Mouse (Mus musculus): ENCODE measurements at regions not wholly inside any gene's neighbourhood (a gene's known extent, or its start where the extent isn't known, plus 50 kb on each side); places are given as distances from the start of the nearest gene placed in this dataset.

DNA sequence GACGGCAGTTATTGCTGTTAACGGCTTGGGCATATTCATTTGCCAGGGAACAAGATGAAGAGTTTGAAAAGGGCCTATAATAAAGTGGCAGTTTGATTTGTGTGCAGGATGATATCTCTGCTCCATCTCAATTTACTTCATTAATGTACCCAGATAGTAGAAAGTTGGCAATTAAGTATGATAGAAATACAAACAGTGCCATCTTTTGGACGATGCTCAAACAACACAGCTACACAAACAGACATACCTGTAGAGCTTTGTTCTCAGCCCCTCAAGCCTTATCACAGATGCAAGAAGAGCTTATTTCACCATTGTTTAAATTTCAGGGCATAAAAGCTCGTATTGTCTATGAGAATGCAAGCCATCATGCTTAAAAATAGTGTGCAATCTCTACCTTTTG lies 82.2 kb downstream of the Tnfsf11 start:
- no peak for DNase-seq (ENCODE audit: extremely low spot score, low read depth, low spot score)

- DNase-seq (ENCODE audit: extremely low spot score, low read depth, low spot score): no peak
Observed at GRCm38 (mm10) chr14:78216229-78216963, 91.4 kb downstream of the Tnfsf11 start.

DNA sequence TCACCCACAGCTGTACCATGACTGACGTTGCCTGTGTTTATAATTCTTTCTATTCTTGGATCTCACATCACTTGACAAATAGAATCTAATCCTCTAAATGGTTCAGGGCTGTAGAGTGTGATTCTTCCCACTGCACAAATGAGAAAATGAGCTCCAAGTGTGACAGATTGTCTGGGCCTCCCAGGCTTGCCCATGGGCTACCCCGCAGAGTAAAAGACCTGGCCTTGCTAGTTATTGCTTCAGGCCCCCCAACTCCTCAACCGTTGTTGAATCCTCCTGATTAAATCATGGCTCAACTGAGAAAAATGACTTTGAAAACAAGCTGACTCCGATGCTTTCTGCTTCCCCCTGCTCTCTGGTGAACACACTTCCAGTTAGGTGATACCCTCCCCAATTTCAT lies 92.4 kb downstream of the Tnfsf11 start:
- no peak for DNase-seq (ENCODE audit: extremely low spot score, low read depth, low spot score)

DNA sequence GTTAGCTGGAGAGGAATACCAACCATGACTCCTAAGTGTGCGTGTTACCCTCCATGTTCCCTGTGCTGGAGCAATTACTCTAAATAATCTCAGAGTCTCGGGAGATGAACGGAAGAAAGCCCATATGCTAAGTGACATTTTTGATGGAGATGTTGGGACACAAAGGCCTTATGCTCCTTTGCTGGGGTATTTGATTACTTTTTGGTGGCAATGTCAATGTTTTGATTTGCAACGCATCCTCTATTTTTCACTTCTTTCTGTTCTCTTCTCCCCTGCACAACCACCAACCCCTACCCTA lies 103.3 kb downstream of the Tnfsf11 start:
- no peak for DNase-seq (ENCODE audit: extremely low spot score, low read depth, low spot score)

GRCm38 (mm10) chr14:78203726-78204565 lies 103.9 kb downstream of the Tnfsf11 start:
- DNase-seq (ENCODE audit: extremely low spot score, low read depth, low spot score): no peak

DNA sequence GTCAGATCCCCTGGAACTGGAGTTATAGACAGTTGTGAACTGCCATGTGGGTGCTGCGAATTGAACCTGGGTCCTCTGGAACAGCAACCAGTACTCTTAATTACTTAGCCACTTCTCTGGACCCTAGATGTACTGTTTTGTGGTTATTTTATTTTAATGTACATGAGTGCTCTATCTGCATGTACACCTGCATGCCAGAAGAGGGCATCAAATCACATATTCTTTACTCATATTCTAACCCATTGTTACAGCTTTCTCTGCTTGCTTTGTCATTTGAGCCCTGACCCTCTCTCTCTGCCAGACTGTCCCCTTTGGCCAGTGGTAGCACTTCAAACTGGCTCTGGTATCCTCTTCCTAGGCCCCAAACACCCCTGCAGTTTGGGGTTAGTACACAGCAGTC lies 105.1 kb downstream of the Tnfsf11 start:
- no peak for DNase-seq (ENCODE audit: extremely low spot score, low read depth, low spot score)

- DNase-seq (ENCODE audit: extremely low spot score, low read depth, low spot score): no peak
Observed at GRCm38 (mm10) chr14:78197483-78197882, 108.7 kb upstream of the Fam216b start.

DNA sequence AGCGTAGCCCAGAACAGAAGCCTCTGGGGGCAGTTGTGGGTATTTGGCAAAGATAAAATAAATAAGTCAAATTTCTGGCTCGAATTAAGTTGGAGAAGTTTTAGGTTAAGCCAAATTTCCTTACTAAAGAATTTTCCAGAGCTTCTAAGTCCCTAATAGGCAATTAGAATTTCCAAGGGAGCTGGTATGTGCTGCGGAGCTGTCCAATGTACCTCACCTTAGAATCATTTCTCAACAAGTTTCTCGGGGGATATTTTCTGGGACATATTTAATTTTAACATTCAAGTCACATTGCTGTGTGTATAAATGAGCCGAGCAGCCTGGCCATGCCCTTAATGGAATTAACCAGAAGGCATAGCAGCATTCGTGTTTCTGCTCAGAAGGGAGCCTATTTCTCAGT lies 90.8 kb upstream of the Fam216b start:
- peak; percentile 12 for DNase-seq (ENCODE audit: extremely low spot score, low read depth, low spot score)

- DNase-seq (ENCODE audit: extremely low spot score, low read depth, low spot score): no peak
Observed at GRCm38 (mm10) chr14:78173451-78173850, 84.6 kb upstream of the Fam216b start.

- no peak for DNase-seq (ENCODE audit: extremely low spot score, low read depth, low spot score)
Observed at GRCm38 (mm10) chr14:78172956-78173355, 84.1 kb upstream of the Fam216b start.

DNA sequence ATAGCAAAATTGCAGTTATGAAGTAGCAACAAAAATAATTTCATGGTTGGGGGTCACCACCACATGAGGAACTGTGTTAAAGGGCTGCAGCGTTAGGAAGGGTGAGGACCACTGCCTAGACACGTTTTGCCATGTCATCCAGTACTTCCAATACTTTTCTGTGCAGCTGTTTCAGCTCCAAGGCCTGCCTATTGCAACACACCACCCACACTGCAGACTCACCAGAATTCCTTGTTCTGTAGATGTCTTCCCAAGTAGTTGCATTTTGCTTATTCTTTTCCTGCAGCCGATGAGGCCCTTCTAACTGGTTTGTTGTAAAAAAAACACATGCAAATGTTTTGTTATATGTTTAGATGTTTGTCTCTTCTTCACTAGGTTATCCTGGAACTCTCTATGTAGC lies 72.0 kb upstream of the Fam216b start:
- no peak for DNase-seq (ENCODE audit: extremely low spot score, low read depth, low spot score)

GRCm38 (mm10) chr14:78159567-78159966 lies 70.8 kb upstream of the Fam216b start:
- no peak for DNase-seq (ENCODE audit: extremely low spot score, low read depth, low spot score)

DNA sequence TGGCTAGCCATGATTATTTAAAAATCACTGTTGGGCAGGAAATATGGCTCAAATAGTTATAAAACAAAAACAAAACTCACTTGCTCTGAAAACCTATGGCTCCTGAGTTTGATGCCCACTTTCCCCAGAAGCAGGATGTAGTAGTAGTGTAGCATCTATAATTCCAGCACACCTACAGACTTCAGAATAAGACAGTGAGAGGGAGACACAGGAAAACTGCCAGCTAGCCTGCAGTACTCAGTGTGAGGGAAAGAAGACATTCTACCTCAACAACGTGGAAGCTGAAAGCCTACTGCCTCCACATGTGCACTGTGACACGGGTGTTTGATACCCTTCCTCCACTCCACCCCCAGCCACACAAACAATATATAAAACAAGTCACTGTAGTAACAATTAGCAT lies 68.9 kb upstream of the Fam216b start:
- DNase-seq (ENCODE audit: extremely low spot score, low read depth, low spot score): no peak

DNA sequence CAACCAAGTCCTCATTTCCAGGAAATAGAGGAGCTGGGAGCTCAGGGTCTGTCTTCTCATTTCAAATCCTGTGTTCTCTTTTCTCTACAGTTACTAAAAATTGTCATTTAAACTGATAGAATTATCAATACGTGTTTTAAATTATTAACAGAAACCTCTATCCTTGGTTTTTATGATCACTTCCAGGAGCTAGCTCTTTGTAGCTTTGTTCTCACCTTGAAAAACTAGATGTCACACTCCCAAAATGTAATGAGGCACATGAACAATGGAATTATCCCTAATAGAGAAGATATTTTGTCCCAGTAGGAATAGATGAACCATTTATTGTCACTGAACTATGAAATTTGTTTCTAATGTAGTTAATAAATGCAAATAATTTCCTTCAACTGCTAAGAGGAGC lies 60.0 kb upstream of the Fam216b start:
- DNase-seq (ENCODE audit: extremely low spot score, low read depth, low spot score): no peak

DNA sequence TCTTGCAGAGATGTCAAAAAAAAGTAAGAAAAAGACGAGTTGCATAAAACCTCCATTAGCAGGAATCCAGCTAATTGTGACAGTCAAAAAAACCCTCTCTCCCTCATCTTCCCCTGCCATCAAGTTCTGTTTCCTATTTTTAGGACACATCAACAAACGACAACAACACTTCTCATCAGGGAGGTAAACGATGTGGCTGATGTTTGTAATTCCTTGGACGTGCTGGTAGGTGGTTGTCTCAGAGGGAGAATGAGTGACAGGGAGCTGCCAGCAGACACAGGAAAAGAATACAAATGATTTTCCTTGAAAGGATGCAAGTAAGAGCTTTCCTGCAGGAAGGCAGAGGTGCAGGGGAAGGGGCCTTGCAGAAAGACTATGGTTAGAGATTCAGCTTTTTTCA lies 54.9 kb upstream of the Fam216b start:
- DNase-seq (ENCODE audit: extremely low spot score, low read depth, low spot score): no peak
